Mouse (Mus musculus): Measurements from ENCODE around the gene Fmnl2. TPM values are rescaled to one million over a fixed set of nuclear protein-coding genes. Genes with fewer than 3 reads are reported as not detected.

Gene Fmnl2
- polyA plus RNA-seq, 1 experiment from 2014 or later, result 3.0 TPM

- no peak overlapping the region for H3K4me2 ChIP-seq (replicated peaks; ENCODE audit: low read depth)
- H3K36me3 ChIP-seq (ENCODE audit: control insufficient read depth, insufficient read depth, low read length), result peaks cover 4% of the 10 kb centered on the region; the same call in 1 of the 2 replicates
- H3K27me3 ChIP-seq (ENCODE audit: control insufficient read depth, insufficient read depth, low read length), result no peaks in the 10 kb centered on the region
- ATAC-seq (ENCODE audit: low FRiP score, low TSS enrichment), result no peak
- H3K4me3 ChIP-seq (ENCODE audit: low read depth, low read length), result no peak overlapping the region
- H3K9me3 ChIP-seq (ENCODE audit: control insufficient read depth, low read length), result no peaks in the 10 kb centered on the region
- no peak overlapping the region for H3K9ac ChIP-seq (ENCODE audit: low read length)
- no peaks in the 10 kb centered on the region for H3K4me1 ChIP-seq (replicated peaks; ENCODE audit: control insufficient read depth, insufficient read depth)
- no peak overlapping the region for H3K27ac ChIP-seq (replicated peaks)
- no peak for DNase-seq (ENCODE audit: low spot score)
- WGBS, result 73% methylated on average over 8 of the region's 8 CpGs
- TF ChIP-seq EP300 (optimal IDR thresholded peaks at IDR 0.05) (no peak), CTCF (IDR thresholded peaks at IDR 0.05; ENCODE audit: low read depth) (no peak)
These were observed 248.8 kb downstream of the Fmnl2 start for GRCm38 (mm10) chr2:53106472-53106871.

GRCm38 (mm10) chr2:53108547-53108946 is 250.9 kb downstream of the Fmnl2 start:
- 70% methylated on average over 5 of the region's 5 CpGs for WGBS
- DNase-seq (ENCODE audit: low spot score), result no peak
- TF ChIP-seq EP300 (optimal IDR thresholded peaks at IDR 0.05) (no peak), CTCF (IDR thresholded peaks at IDR 0.05; ENCODE audit: low read depth) (no peak)
- Histone ChIP-seq H3K9me3 (ENCODE audit: control insufficient read depth, low read length) (no peaks in the 10 kb centered on the region), H3K27ac (replicated peaks) (no peak overlapping the region), H3K4me1 (replicated peaks; ENCODE audit: control insufficient read depth, insufficient read depth) (no peaks in the 10 kb centered on the region), H3K4me2 (replicated peaks; ENCODE audit: low read depth) (no peak overlapping the region), H3K4me3 (ENCODE audit: low read depth, low read length) (no peak overlapping the region), H3K27me3 (ENCODE audit: control insufficient read depth, insufficient read depth, low read length) (no peaks in the 10 kb centered on the region), H3K9ac (ENCODE audit: low read length) (no peak overlapping the region), H3K36me3 (ENCODE audit: control insufficient read depth, insufficient read depth, low read length) (no peaks in the 10 kb centered on the region)
- ATAC-seq (ENCODE audit: low FRiP score, low TSS enrichment), result no peak

GRCm38 (mm10) chr2:53121797-53122196 is 264.1 kb downstream of the Fmnl2 start:
- Histone ChIP-seq H3K27ac (replicated peaks) (no peak overlapping the region), H3K9me3 (ENCODE audit: control insufficient read depth, low read length) (no peaks in the 10 kb centered on the region), H3K4me3 (ENCODE audit: low read depth, low read length) (no peak overlapping the region), H3K9ac (ENCODE audit: low read length) (no peak overlapping the region), H3K4me2 (replicated peaks; ENCODE audit: low read depth) (no peak overlapping the region), H3K36me3 (ENCODE audit: control insufficient read depth, insufficient read depth, low read length) (peaks cover 7% of the 10 kb centered on the region; the same call in 1 of the 2 replicates), H3K27me3 (ENCODE audit: control insufficient read depth, insufficient read depth, low read length) (no peaks in the 10 kb centered on the region), H3K4me1 (replicated peaks; ENCODE audit: control insufficient read depth, insufficient read depth) (no peaks in the 10 kb centered on the region)
- peak; percentile 80 for TF ChIP-seq CTCF (IDR thresholded peaks at IDR 0.05; ENCODE audit: low read depth)
- no peak for TF ChIP-seq EP300 (optimal IDR thresholded peaks at IDR 0.05)
- ATAC-seq (ENCODE audit: low FRiP score, low TSS enrichment) (no peak), DNase-seq (ENCODE audit: low spot score) (peak; percentile 30)
- WGBS, result 66% methylated on average over 5 of the region's 5 CpGs

GRCm38 (mm10) chr2:53125998-53126397 is 268.3 kb downstream of the Fmnl2 start:
- WGBS, result 81% methylated on average over 3 of the region's 3 CpGs
- no peak overlapping the region for H3K4me2 ChIP-seq (replicated peaks; ENCODE audit: low read depth)
- no peak for DNase-seq (ENCODE audit: low spot score)
- H3K27me3 ChIP-seq (ENCODE audit: control insufficient read depth, insufficient read depth, low read length), result no peaks in the 10 kb centered on the region
- no peak for TF ChIP-seq EP300 (optimal IDR thresholded peaks at IDR 0.05)
- TF ChIP-seq CTCF (IDR thresholded peaks at IDR 0.05; ENCODE audit: low read depth), result peak; percentile 59
- H3K9ac ChIP-seq (ENCODE audit: low read length), result no peak overlapping the region
- 0 out of 2 replicates have a peak, but pooled peaks cover 7% of the 10 kb centered on the region for H3K36me3 ChIP-seq (ENCODE audit: control insufficient read depth, insufficient read depth, low read length)
- ATAC-seq (ENCODE audit: low FRiP score, low TSS enrichment), result no peak
- no peak overlapping the region for H3K4me3 ChIP-seq (ENCODE audit: low read depth, low read length)
- H3K9me3 ChIP-seq (ENCODE audit: control insufficient read depth, low read length), result no peaks in the 10 kb centered on the region
- no peak overlapping the region for H3K27ac ChIP-seq (replicated peaks)
- H3K4me1 ChIP-seq (replicated peaks; ENCODE audit: control insufficient read depth, insufficient read depth), result no peaks in the 10 kb centered on the region

- H3K27ac ChIP-seq (replicated peaks), result no peak overlapping the region
- H3K4me1 ChIP-seq (replicated peaks; ENCODE audit: control insufficient read depth, insufficient read depth), result no peaks in the 10 kb centered on the region
- no peak overlapping the region for H3K9ac ChIP-seq (ENCODE audit: low read length)
- no peak overlapping the region for H3K4me2 ChIP-seq (replicated peaks; ENCODE audit: low read depth)
- WGBS, result 50% methylated on average over 6 of the region's 6 CpGs
- peak; percentile 59; the same call in 1 of the 2 replicates for ATAC-seq (ENCODE audit: low FRiP score, low TSS enrichment)
- H3K9me3 ChIP-seq (ENCODE audit: control insufficient read depth, low read length), result no peaks in the 10 kb centered on the region
- H3K36me3 ChIP-seq (ENCODE audit: control insufficient read depth, insufficient read depth, low read length), result 0 out of 2 replicates have a peak, but pooled peaks cover 3% of the 10 kb centered on the region
- no peak overlapping the region for H3K4me3 ChIP-seq (ENCODE audit: low read depth, low read length)
- no peak for DNase-seq (ENCODE audit: low spot score)
- no peak for TF ChIP-seq CTCF (IDR thresholded peaks at IDR 0.05; ENCODE audit: low read depth)
- H3K27me3 ChIP-seq (ENCODE audit: control insufficient read depth, insufficient read depth, low read length), result no peaks in the 10 kb centered on the region
These were observed 271.4 kb downstream of the Fmnl2 start for GRCm38 (mm10) chr2:53129070-53129469.

- Histone ChIP-seq H3K36me3 (ENCODE audit: control insufficient read depth, insufficient read depth, low read length) (no peaks in the 10 kb centered on the region), H3K9ac (ENCODE audit: low read length) (no peak overlapping the region), H3K27me3 (ENCODE audit: control insufficient read depth, insufficient read depth, low read length) (no peaks in the 10 kb centered on the region), H3K4me2 (replicated peaks; ENCODE audit: low read depth) (no peak overlapping the region), H3K9me3 (ENCODE audit: control insufficient read depth, low read length) (no peaks in the 10 kb centered on the region), H3K27ac (replicated peaks) (no peak overlapping the region), H3K4me3 (ENCODE audit: low read depth, low read length) (no peak overlapping the region), H3K4me1 (replicated peaks; ENCODE audit: control insufficient read depth, insufficient read depth) (no peaks in the 10 kb centered on the region)
- TF ChIP-seq EP300 (optimal IDR thresholded peaks at IDR 0.05) (no peak), CTCF (IDR thresholded peaks at IDR 0.05; ENCODE audit: low read depth) (no peak)
- no peak for DNase-seq (ENCODE audit: low spot score)
- 95% methylated on average over 9 of the region's 9 CpGs for WGBS
- ATAC-seq (ENCODE audit: low FRiP score, low TSS enrichment), result no peak
These were observed 273.9 kb downstream of the Fmnl2 start for GRCm38 (mm10) chr2:53131567-53131966.
